ENCODE assay signal across 8 mouse cellular contexts in genomic region chr16:78577085-78577671, GRCm38 (mm10). TPM values are rescaled to one million over a fixed set of nuclear protein-coding genes. Genes with fewer than 3 reads are reported as not detected.
A peak's percentile ranks its signal among the peaks of the same experiment; 100 is the strongest.
DNase-seq lines count a peak whose midpoint lies in the region; ATAC-seq and TF ChIP-seq lines count a peak whose summit lies in the region.

No protein-coding gene starts in this region.

- no peak overlapping the region for H3K27ac ChIP-seq in ES-Bruce4 (ENCODE audit: insufficient read depth, low read length)
- H3K27ac ChIP-seq in embryonic facial prominence, embryonic 11.5 days (replicated peaks; ENCODE audit: low read depth, low read length): no peak overlapping the region
- H3K27ac ChIP-seq in liver, embryonic 11.5 days (ENCODE audit: low read depth, low read length): peak overlapping the region; percentile 60; the same call in 1 of the 2 replicates

- peak overlapping the region; percentile 89 for H3K4me3 ChIP-seq in ES-Bruce4 (ENCODE audit: low read depth, low read length)
- H3K4me3 ChIP-seq in embryonic facial prominence, embryonic 11.5 days (ENCODE audit: low read depth, low read length): peak overlapping the region; percentile 78
- peak overlapping the region; percentile 65 for H3K4me3 ChIP-seq in liver, embryonic 11.5 days (ENCODE audit: low read depth, low read length)

- TF ChIP-seq CTCF in ES-Bruce4 (IDR thresholded peaks at IDR 0.05; ENCODE audit: low read depth, low read length): no peak

- H3K4me1 ChIP-seq in ES-Bruce4 (ENCODE audit: control insufficient read depth, insufficient read depth, low read length): no peaks in the 10 kb centered on the region
- no peaks in the 10 kb centered on the region; the same call in 1 of the 2 replicates for H3K4me1 ChIP-seq in embryonic facial prominence, embryonic 11.5 days (ENCODE audit: control insufficient read depth, insufficient read depth, low read length)
- peaks cover 7% of the 10 kb centered on the region for H3K4me1 ChIP-seq in liver, embryonic 11.5 days (replicated peaks; ENCODE audit: control insufficient read depth, insufficient read depth, low read length)

- H3K9me3 ChIP-seq in ES-Bruce4 (replicated peaks; ENCODE audit: control insufficient read depth, insufficient read depth, low read length, poor library complexity, severe bottlenecking): peaks cover 6% of the 10 kb centered on the region
- H3K9me3 ChIP-seq in embryonic facial prominence, embryonic 11.5 days (replicated peaks; ENCODE audit: control insufficient read depth, low read length): no peaks in the 10 kb centered on the region
- H3K9me3 ChIP-seq in liver, embryonic 11.5 days (ENCODE audit: control insufficient read depth, low read length): no peaks in the 10 kb centered on the region

- no peaks in the 10 kb centered on the region for H3K27me3 ChIP-seq in ES-Bruce4 (ENCODE audit: control insufficient read depth, insufficient read depth, low read length, poor library complexity, severe bottlenecking)
- no peaks in the 10 kb centered on the region for H3K27me3 ChIP-seq in embryonic facial prominence, embryonic 11.5 days (ENCODE audit: control insufficient read depth, insufficient read depth, low read length)
- H3K27me3 ChIP-seq in liver, embryonic 11.5 days (replicated peaks; ENCODE audit: control insufficient read depth, insufficient read depth, low read length): no peaks in the 10 kb centered on the region

- H3K9ac ChIP-seq in ES-Bruce4 (ENCODE audit: low read depth, poor library complexity, severe bottlenecking): no peak overlapping the region; the same call in 1 of the 2 replicates
- H3K9ac ChIP-seq in embryonic facial prominence, embryonic 11.5 days (replicated peaks; ENCODE audit: low read length): no peak overlapping the region
- H3K9ac ChIP-seq in liver, embryonic 11.5 days (ENCODE audit: low read depth, low read length): peak overlapping the region; percentile 69

- no peak for TF ChIP-seq POLR2A in ES-Bruce4 (IDR thresholded peaks at IDR 0.05; ENCODE audit: insufficient read depth, low read length)

- peak overlapping the region; percentile 37 for H3K4me2 ChIP-seq in embryonic facial prominence, embryonic 11.5 days (ENCODE audit: low read depth, low read length)
- peak overlapping the region; percentile 70 for H3K4me2 ChIP-seq in liver, embryonic 11.5 days

- 18% methylated on average over 14 of the region's 14 CpGs for WGBS in embryonic facial prominence, embryonic 11.5 days
- WGBS in liver, embryonic 11.5 days: 13% methylated on average over 14 of the region's 14 CpGs

- TF ChIP-seq EP300 in ES-Bruce4 (IDR thresholded peaks at IDR 0.05; ENCODE audit: insufficient read depth, low read depth, low read length): no peak

- DNase-seq in 416B (ENCODE audit: low read depth): peak; percentile 98
- peak; percentile 32 for DNase-seq in embryonic facial prominence, embryonic 11.5 days (ENCODE audit: low spot score)
- no peak for DNase-seq in liver, embryonic 11.5 days (ENCODE audit: low spot score)
- DNase-seq in frontal cortex, postnatal 14 days (ENCODE audit: low spot score in 2 of 2): no peak
- no peak for DNase-seq in urinary bladder, postnatal 10 days (ENCODE audit: low spot score)

- peak; percentile 5; the same call in 1 of the 2 replicates for ATAC-seq in embryonic facial prominence, embryonic 11.5 days (replicated peaks; ENCODE audit: insufficient number of reproducible peaks, low FRiP score, low TSS enrichment, low read depth)
- peak; percentile 70 to 86 for ATAC-seq in hematopoietic stem cell, adult 5-6 weeks (replicated peaks in 1 of 2; ENCODE audit: insufficient read depth in 1 of 2, low FRiP score in 2 of 2, low TSS enrichment in 1 of 2, low read depth in 1 of 2, poor library complexity in 2 of 2, severe bottlenecking in 2 of 2)
- ATAC-seq in liver, embryonic 11.5 days (replicated peaks; ENCODE audit: low FRiP score): peak; percentile 29; the same call in 1 of the 2 replicates
- ATAC-seq in monocyte, adult 5-6 weeks (replicated peaks; ENCODE audit: insufficient number of reproducible peaks, low FRiP score, low TSS enrichment, poor library complexity, severe bottlenecking): peak; percentile 81

- peaks cover 10% of the 10 kb centered on the region; the same call in 1 of the 2 replicates for H3K36me3 ChIP-seq in ES-Bruce4 (ENCODE audit: control insufficient read depth, insufficient read depth, low read length, poor library complexity, severe bottlenecking)
- no peaks in the 10 kb centered on the region for H3K36me3 ChIP-seq in embryonic facial prominence, embryonic 11.5 days (replicated peaks; ENCODE audit: control insufficient read depth, insufficient read depth, low read depth, low read length)
- no peaks in the 10 kb centered on the region for H3K36me3 ChIP-seq in liver, embryonic 11.5 days (ENCODE audit: control insufficient read depth, insufficient read depth, low read length)

RNA-seq across cellular contexts. Expression of gene D16Ertd472e, which starts 0.7 kb away (rescaled TPM):
- 14.2 and 16.8 TPM in 2 replicates for polyA plus RNA-seq in ES-Bruce4 (2011; ENCODE audit: insufficient read depth, insufficient read length, low read depth, missing spikeins)
- 19.3 and 21.2 TPM in 2 replicates for polyA plus RNA-seq in embryonic facial prominence, embryonic 11.5 days (2014; fragmentation: Nextera tagmentation; extraction: Ambion mirVana)
- 57.2 and 58.0 TPM in 2 replicates for total RNA-seq in hematopoietic stem cell, adult 5-6 weeks (2017)
- polyA plus RNA-seq in liver, embryonic 11.5 days (2014; fragmentation: Nextera tagmentation; extraction: Ambion mirVana): 12.8 and 14.5 TPM in 2 replicates
- 44.1 to 55.3 TPM (median 51.0 TPM) in 3 replicates for total RNA-seq in monocyte, adult 5-6 weeks (2017)

Comparison
In these comparisons a context has a peak if more than half of its experiments do, and no peak if none do; other contexts are left out.
1. DNase-seq: peak in 416B (single experiment) and embryonic facial prominence, embryonic 11.5 days (single experiment); none in liver, embryonic 11.5 days (single experiment), frontal cortex, postnatal 14 days (0 of 2) and urinary bladder, postnatal 10 days (single experiment).
2. ATAC-seq: peak in every context shown above with its lines; median percentile 81 in monocyte, adult 5-6 weeks; 78 in hematopoietic stem cell, adult 5-6 weeks; 29 in liver, embryonic 11.5 days; 5 in embryonic facial prominence, embryonic 11.5 days.
3. Peak in every context shown above with its lines, with median percentiles within 50 percentile points of each other: H3K4me3 ChIP-seq.